Mouse (Mus musculus): ENCODE measurements around the gene Cidec.

GRCm38 (mm10) chr6:113440686-113441085, 5.1 kb upstream of the Cidec start:
- TF ChIP-seq GATA1 (IDR thresholded peaks at IDR 0.05; ENCODE audit: low read length): no peak
- no peak for TF ChIP-seq TAL1 (IDR thresholded peaks at IDR 0.05; ENCODE audit: low read length)

Data from erythroblast, embryonic 14.5 days (primary cell).